Mouse (Mus musculus): ENCODE measurements around the gene Usp2. TPM values are rescaled to one million over a fixed set of nuclear protein-coding genes. Genes with fewer than 3 reads are reported as not detected.

The Usp2 gene
- total RNA-seq, 2 experiments from 2014 or later: 79.1 to 86.3 TPM

DNA sequence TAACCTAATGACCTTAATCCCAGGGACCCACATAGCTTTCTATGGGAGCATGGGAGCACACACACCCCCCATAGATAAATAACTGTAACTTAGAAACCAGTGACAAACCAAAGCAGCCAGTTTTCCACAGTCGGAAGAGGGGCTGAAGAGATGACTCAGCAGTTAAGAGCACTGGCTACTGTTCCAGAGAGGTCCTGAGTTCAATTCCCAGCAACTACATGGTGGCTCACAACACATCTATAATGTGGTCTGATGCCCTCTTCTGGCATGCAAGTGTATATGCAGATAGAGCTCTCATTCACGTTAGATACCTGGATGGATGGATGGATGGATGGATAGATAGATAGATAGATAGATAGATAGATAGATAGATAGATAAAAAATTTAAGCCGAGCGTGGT, 49.4 kb downstream of the Usp2 start:
- DNase-seq (ENCODE audit: low spot score in 2 of 2): no peak

GRCm38 (mm10) chr9:44119011-44119410, 52.2 kb downstream of the Usp2 start:
- DNase-seq (ENCODE audit: low spot score in 2 of 2): peak in 1 of 2 experiments; percentile 41

DNA sequence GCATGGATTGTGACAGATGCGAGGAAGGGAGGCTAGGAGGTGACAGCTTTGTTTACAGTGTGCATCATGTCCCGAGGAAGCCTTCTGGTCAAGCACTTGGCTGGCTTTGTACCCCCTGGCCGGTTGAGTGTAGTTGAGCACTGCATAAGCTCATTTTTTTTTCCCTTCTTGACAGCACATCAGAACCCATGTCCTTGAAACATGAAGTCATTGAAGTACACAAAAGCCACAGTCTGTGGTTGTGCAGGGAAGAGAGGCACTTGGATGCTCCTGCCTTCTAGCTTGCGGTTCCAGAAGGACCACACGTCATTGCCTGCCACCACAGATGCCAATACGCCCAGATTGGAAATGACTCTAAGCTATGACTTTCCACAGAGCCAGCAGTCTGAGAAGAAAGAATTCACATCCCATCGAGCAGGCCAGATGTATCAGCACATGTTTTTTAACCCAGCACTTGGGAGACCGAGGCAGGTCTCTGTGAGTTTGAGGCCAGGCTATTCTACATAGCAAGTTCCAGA, 53.2 kb downstream of the Usp2 start:
- no peak for DNase-seq (ENCODE audit: low spot score in 2 of 2)

DNA sequence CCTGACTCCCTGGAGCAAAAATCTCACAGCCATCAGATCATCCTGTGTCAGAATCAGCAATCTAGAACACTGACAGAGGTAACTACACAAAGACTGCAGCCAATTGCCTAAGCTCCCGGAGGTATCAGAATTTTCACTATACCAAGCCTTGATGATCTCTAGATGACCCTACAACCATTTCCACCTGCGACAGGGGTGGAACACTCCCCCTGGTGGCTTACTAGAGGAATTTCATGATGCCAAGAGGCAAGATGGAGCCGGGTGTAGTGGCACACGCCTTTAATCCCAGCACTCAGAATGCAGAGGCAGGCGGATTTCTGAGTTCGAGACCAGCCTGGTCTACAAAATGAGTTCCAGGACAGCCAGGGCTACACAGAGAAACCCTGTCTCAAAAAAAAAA, 57.5 kb downstream of the Usp2 start:
- no peak for DNase-seq (ENCODE audit: low spot score in 2 of 2)

DNA sequence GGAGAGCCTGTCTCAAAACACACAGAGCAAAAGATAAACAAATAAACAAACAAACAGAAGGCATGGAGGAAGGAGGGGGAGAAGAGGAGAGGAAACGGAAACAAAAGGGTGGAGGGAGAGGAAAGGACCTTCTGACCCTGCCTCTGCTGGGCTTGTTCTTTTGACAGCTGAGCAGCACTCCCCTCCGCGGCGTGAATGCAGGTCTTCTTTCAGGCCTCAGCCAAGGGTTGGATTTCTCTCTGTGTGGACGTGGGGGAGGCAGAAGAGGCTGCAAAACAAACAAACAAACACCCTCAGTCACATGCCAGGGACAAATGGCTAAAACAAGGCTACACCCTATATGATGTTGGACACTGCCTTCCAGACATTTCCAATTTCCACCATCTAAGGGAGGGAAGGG, 58.2 kb downstream of the Usp2 start:
- DNase-seq (ENCODE audit: low spot score in 2 of 2): no peak

DNA sequence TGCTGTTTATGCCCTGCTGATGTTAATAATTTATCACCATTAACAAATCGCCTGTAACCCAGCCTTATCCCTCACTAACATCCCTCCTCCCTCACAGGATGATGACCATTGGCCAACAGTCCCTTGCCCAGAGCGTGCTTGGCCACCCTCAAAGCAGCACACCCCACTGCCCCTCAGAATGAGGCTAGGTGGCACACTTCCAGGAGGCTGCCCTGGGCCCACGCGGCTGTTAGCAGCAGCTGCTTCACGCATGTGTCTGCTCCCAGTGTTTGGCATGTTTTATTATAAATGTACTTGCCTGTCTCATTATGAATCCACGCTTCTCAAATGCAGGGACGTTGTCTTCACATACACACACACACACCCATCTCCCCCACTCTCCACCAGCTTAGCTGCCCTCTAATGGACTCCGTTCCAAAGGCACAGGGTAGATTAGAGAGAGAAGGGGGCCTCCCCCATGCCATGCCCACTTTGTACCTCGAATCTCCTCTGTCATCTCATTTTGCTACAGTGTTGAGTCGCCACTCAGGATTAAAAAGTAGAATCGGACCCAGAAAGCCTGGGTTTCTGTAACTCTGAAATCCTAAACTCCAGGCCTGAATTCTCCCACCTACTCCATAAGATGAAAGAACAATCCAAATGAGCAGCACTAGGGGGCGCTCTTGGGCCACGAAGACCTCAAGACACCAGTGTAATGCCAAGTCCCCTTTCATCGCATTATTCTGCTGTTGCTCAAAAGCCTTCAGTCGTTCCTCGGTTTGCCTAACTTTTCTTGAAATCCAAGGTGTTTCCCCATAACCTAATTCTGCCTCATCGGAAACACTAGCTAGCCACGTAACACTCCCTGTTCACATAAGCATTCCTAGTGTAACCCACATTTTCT, 59.0 kb downstream of the Usp2 start:
- DNase-seq (ENCODE audit: low spot score in 2 of 2): peak; percentile 89 to 90

DNA sequence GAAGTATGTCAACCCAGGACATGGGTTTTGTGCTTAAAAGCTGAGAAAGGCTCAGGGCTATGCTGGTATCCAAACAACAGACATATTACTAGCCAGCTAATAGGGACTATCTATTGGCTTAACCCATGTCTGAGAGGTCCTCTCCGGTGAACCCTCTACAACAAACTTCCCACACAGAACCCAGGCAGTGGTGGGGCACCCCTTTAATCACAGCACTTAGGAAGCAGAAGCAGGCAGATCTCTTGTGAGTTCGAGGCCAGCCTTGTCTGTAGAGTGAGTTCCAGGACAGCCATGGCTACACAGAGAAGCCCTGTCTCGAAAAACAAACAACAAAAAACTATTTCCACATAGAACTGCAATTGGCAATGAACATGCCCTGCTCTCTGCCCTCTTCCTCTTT, 59.9 kb downstream of the Usp2 start:
- DNase-seq (ENCODE audit: low spot score in 2 of 2): no peak

DNA sequence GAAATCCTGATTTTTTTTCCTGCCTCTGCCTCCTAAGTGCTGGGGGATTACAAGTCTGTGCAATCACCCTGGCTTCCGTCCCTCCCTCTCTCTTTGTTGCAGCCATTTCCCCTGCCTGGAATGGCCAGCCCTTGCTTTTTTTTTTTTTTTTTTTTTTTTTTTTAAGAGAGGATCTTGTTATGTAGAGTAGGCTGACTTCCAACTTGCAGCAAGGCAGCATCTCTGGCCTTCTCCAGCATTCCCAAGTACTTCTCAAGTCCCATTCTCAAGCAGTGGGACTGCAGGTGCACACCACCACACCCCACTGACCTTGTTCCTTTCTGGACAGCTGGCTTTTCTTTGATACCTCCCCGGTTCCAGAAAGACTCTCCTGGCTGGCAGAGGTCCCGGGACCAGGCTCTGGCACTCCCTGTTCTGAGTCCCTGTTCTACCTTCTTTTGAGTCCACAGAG, 60.6 kb downstream of the Usp2 start:
- no peak for DNase-seq (ENCODE audit: low spot score in 2 of 2)

- no peak for DNase-seq (ENCODE audit: low spot score in 2 of 2)
Measured at GRCm38 (mm10) chr9:44129633-44130032, 62.8 kb downstream of the Usp2 start.

DNA sequence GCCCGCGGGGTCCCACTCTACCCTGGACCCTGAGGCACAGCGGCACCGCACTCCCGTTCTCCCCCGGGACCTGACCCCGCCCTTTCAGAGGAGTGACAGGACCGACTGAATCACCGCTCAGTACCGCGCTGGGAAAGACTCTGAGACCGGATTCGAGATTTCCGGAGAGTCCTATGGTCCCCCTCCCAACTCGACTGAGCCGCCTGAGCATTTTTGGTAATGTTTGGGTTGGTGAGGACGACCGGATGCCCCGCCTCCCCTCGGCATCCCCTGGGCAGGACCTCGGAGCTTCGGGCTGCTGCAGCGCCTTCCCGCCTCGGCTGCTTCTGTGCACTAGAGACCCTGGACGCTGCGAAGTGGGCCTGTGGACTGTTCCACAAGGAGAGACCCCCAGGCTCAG, 63.2 kb downstream of the Usp2 start:
- DNase-seq (ENCODE audit: low spot score in 2 of 2): no peak

GRCm38 (mm10) chr9:44130581-44131275, 63.9 kb downstream of the Usp2 start:
- peak in 1 of 2 experiments; percentile 27 for DNase-seq (ENCODE audit: low spot score in 2 of 2)

DNA sequence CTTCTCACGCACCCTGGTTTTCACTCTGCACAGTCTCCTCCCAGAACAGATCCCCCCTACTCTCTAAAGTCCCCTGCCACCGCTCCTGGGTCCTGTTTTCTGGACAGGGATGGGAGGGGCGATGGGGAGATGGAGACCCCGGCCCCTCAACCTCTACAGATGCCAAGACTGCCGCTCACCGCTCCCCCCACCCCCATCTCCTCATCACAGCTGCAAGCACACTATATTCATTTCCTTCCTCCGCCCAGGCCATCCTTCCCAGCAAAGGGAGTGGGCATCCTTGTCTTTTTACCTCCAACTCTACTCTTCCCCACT, 64.4 kb downstream of the Usp2 start:
- DNase-seq (ENCODE audit: low spot score in 2 of 2): no peak

GRCm38 (mm10) chr9:44132200-44132599, 65.4 kb downstream of the Usp2 start:
- no peak for DNase-seq (ENCODE audit: low spot score in 2 of 2)

- DNase-seq (ENCODE audit: low spot score in 2 of 2): no peak
Measured at GRCm38 (mm10) chr9:44133287-44133686, 66.5 kb downstream of the Usp2 start.

DNA sequence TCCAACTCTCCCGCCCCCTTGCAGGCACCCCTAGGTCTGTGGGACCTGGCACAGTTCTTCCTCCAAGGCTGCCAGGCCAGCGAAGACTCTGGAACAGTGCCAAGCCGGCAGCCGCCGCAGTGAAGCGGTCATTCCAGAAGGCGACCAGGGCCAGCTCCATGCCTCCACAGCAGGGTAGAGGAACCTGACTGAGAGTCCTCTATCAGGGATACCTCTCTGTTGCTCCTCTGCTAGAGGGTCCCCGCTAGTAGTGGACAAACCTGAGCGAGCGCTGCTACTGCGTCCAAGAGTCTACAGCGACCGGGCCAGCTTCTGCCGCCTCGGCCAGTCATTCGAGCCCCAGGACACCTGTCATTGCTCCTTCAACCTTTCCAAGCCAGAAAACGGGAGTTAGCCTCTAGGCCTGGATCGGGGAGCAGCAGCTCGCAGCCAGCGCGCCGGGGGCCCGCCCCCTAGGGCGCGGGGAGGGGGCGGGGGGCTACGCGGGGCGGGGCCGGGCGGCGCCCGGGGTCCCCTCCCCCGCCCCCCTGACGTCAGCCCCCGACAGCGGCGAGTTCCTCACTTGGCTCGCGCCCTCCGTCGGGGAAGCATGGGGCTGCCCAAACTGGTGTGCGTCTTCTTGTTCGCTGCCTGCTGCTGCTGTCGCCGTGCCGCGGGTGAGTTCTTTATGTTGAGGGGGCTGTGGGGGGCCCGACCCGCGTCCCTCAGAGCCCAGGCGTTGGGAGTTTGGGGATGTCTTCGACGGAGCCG, 67.5 kb downstream of the Usp2 start, which contains the start of gene Mcam:
Mcam (plus strand) TSS at position 369 of the 750 bp plus-strand sequence.
- no peak for DNase-seq (ENCODE audit: low spot score in 2 of 2)

DNA sequence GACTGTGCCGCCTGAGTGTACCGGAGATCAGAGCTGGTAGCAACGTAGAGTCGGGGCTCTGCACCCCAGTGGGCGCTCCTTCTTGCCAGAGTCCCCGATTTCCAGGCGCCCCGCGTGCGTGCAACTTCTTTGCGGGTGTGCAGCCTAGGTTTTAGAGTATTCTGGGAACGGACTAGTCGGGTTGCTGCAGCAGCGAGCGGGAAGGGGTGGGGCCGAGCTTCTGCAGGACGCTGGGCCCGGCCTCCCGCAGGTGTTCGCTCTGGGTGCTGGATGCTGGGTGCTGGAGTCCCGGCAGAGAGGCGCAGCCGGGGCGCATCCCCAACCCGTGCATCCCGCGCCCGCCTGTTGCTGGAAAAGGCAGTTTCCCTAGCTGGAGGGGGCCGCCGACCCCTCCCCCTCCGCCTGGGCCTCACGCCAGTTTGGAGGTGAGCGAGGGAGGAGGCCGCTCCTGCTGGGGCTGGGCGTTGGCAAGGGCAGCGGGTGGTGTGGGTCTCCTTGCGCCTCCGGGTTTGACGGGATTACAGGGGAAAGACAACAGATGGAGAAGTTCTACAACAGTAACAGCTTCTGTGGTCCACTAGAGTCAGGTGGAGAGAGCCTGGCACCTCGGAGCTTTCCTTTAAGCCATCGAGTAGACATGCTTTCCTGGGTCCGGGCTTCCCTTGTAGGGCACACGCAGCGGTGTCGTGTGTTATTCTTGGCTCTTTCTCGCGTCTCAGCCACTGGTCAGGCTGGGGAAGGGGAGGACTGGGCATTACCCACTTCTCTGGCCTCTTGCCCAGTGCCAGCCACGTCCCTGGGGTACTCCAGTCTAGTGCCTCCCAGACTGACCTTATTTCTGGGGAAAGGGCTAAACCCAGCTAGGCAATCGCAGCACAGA, 68.3 kb downstream of the Usp2 start:
- DNase-seq (ENCODE audit: low spot score in 2 of 2): no peak

DNA sequence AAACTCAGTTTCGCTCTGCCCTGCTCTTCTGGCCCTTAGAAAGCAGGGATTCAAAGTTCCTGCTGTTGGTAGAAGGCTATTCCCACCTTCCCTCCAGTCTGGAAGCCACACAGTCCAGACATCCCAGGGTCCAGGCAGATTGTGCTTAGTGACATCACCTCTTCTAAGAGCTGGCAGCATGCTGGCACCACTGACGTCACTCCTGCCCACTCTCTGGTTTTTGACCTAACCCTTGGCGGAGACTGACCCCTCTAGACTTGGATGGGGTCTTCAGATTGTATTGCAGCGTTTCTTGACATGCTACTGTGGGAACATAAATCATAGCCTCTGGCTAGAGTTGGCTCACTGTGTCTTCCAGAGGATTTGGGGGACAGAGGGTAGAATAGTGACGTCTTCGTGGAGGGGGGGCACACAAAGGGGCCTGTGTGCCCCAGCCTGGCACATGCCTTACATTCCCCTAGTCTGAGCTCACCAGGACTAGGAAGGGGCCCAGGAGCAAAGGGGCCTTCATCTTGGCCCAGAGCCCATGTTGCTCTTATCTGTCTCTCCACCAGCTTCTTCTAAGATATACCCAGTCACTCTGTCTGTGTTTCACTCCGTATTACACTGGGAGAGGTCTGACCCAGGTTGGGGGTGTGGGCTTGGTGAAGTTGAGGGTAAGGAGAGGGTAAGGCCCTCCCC, 69.0 kb downstream of the Usp2 start:
- no peak for DNase-seq (ENCODE audit: low spot score in 2 of 2)

GRCm38 (mm10) chr9:44137846-44138245, 71.0 kb downstream of the Usp2 start:
- DNase-seq (ENCODE audit: low spot score in 2 of 2): no peak

GRCm38 (mm10) chr9:44141951-44142350, 75.1 kb downstream of the Usp2 start:
- DNase-seq (ENCODE audit: low spot score in 2 of 2): no peak

GRCm38 (mm10) chr9:44143421-44143820, 76.6 kb downstream of the Usp2 start:
- no peak for DNase-seq (ENCODE audit: low spot score in 2 of 2)
